Mouse (Mus musculus): ENCODE measurements at regions not wholly inside any gene's neighbourhood (a gene's known extent, or its start where the extent isn't known, plus 50 kb on each side); places are given as distances from the start of the nearest gene placed in this dataset.

DNA sequence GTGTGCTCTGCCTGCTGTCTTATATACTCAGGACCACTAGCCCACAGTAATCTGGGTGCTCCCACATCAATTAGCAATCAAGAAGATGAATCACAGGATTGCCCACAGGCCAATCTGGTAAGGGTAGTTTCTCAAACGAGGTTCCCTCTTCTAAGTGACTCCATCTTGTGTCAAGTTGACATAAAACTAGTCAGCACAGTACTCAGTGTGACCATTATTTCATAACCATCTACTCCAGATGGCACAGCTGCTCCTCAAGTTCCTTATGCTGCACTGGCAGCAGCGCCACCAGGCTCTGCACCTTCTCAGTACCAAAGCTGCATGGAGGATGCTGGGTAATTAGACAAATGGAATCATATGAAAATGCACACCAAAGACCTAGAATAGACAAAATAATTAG lies 175.6 kb upstream of the B3galt2 start:
- DNase-seq (ENCODE audit: low spot score) = no peak

DNA sequence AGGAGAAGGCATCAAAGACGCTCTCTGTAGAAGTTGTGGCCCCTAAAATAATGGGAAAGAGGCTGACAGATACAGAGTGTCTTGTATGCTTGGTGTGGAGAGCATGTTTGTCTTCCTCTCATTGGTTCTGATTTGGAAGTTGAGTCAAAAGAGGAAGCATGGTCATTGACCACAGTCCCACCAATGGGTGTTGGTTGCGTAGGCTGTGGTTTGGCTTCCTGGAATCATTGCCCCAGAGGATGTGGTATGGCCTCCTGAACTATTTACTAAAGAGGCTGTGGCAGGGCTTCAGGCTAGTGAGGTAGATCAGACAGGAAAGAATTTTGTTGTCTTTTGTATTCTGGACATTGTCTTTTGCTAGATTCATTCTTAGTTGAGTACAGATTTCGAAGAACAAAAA lies 174.4 kb upstream of the B3galt2 start:
- DNase-seq (ENCODE audit: low spot score) = peak; percentile 3

DNA sequence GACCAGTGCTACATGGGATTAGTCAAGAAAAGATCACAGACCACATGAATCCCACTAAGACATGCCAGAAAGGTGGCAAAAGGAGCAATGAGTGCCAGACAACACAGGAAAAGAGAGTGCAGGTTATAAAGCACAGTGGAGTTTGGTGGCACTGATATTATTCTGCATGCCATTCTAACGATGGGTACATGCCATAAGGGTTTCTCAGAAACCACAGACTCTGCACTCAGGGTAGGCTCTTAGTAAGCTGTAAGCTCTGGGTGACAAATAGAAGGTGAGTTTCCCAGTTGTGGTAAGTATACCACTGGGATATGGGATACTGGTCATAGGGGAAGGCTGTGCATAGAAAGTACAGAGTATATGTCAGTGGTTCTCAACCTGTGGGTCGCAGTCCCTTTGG lies 165.1 kb upstream of the B3galt2 start:
- DNase-seq (ENCODE audit: low spot score) = no peak

DNA sequence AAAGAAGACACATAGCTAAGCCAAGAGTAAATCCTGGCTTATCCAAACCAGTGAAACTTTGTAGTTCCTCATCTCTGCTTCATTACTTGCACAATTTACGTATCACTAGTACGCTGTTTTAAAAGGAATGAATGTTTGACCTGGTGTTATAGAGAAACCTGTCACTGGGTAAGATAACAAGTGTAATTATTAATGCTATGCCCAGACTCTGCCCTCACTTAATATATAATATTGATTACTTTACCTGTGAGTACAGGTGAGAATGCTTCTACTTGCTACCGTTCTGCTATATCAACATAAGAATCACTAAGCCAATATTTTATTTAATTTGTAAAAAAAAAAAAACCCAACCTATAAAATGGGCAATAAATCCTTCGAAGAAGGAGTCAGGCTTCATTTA lies 157.1 kb upstream of the B3galt2 start:
- no peak for DNase-seq (ENCODE audit: low spot score)

DNA sequence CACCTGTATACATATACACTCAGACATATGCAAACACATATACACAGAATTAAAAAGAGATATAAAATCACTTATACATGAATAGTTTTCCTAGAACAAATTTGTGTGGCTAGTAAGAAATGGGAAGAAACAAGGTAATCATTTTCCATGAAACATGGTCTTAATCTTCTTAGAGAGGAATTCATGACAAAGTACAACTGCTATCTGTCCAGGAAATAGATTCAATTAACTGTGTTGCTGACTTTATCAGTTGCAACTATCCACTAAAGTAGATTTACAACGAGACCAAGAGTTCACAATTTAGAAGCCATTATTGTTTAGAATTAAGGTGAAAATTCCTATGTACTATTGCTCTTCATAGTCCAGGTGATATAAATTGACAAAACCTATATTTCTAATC lies 155.5 kb upstream of the B3galt2 start:
- no peak for DNase-seq (ENCODE audit: low spot score)

DNA sequence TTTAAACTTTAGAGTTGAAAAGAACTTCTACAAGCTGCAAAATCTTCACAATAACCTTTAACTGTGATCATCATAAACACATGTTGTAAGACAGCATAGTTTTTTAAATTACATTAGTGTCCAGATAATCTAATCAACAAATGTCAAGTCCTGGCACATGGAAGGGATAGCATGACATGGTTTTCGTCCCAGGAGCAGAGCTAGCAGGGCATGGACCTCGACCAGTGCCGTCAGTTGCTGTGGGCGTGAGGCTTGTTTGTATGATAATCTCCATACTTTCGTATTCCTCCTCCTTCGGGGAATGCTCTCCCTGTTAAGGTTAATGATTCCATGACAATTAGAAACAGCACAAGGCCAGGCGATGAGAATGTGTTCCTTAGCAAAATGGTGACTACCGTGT lies 143.4 kb upstream of the B3galt2 start:
- no peak for DNase-seq (ENCODE audit: low spot score)

DNA sequence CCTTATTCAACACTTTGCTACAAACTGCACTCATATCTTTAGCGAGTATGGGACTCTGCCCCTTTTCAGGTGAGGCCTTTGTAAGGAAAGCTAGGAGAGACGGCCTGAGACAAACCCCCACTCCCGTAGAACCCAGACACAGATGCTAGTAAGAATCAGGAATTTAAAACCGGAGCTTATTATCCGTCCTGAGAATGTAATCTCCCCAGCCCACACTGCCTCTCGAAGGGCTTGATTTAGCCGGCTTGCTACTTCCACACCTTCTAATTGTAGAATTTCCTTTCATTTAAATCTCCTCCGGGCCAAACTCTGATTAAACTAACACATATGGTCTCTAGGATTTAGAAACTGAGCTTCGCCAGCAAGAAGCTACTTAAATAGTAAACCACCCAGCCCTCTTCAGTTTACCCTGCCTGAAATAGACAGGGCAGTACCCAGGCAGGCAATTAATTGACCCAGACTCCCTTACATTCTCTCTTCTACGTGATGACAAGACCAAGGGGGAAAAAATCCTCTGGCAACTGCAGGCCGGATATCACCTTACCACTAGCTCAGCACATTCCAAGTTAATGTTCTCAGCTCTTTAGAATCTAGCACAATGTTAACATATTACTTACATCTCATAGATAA lies 136.9 kb upstream of the B3galt2 start:
- no peak for DNase-seq (ENCODE audit: low spot score)

DNA sequence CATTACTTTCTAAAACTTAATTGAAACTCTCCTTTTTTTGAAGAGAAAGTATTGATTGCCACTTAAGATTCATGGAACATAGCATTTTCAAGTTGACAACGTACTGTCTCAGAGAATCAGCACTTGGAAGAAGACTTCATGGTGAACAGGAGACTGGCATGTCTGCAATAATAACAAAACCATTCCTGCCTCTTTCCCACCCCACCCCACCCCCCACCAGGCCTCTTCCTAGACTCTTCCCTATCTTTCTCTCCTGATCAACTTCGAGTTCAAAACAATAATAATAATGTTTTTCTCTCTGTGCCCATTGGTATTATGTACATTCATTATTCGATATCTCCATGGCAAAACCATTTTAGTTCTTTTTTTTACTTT lies 136.4 kb upstream of the B3galt2 start:
- no peak for DNase-seq (ENCODE audit: low spot score)

DNA sequence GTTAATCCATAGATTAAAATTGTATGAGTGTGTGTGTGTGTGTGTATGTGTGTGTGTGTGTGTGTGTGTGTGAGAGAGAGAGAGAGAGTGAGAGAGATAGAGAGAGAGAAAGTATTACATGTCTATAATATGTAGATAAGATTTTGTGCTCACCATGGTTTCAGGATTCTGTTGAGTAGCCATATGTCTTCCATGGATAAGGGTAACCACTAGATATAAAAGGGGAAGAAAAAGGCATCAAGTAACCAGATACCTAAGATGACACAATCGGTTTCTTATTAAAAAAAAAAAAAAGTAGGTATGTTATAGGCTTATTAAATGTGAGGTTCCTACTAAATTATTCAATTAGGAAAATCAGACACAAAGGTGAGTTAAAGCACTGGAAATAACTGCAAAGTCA lies 135.1 kb upstream of the B3galt2 start:
- DNase-seq (ENCODE audit: low spot score) = no peak

DNA sequence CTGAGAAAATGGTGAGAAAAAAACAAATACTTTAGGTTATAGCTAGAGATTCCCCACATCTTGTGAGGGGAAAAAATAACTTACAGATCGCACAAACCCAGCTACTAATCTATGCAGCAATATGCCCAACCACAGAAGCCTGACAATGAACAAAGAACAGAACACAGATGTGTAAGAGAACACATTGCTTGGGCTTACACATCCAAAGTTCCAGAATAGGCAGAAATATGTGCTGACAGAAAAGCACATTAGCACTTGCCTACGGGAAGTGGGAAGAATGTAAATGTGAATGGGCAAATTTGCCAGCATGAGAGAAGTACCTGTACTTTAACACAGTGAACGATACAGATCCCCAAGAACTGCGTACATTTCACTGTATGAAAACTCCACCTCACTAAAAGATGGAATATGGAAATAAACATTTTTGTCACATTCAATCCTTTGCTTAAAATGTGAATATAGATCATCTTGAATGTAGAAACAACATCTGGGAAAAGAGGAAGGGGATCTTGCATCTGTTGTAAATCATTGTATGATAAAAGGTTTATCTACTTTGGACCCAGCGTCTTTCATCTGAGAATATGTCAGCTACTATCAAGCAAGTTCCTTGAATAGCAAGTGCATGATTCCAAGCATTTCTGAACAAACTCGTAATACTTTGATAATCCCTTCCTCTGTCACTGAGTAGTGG lies 116.5 kb upstream of the B3galt2 start:
- no peak for DNase-seq (ENCODE audit: low spot score)

DNA sequence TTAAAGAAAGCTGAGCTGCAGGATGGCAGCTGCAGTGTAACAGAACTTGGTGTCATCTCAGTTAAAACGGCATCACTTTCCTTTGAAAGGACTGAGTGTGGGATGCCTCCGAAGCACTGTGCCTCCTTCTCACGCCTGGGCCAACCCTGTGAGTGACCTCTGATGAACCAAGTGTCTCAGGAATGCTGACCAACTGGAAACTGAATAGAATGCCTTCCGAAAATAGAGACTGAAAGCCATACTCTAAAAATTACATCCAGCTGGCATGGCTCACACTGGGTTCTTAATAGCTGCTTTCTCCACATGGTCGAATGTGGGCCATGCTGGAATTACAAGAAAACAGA lies 116.0 kb upstream of the B3galt2 start:
- no peak for DNase-seq (ENCODE audit: low spot score)

DNA sequence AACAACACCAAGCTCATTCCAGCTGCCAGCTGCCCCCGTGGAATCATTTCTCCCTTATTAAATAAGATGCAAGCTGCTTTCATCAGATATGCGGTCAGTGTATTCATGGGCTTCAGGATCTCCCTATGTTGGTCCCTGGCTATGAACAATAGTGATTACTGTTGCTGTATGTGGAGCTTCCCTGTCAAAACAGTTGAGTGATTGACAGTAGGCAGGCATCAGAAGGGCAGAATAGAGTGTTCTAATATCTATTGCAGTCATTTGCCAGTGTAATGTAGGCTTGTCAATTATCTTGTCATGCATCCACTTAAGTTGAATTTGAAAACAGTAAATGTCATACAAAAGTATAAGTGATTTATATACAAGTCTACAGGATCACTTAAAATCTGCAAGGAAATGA lies 100.2 kb upstream of the B3galt2 start:
- no peak for DNase-seq (ENCODE audit: low spot score)

DNA sequence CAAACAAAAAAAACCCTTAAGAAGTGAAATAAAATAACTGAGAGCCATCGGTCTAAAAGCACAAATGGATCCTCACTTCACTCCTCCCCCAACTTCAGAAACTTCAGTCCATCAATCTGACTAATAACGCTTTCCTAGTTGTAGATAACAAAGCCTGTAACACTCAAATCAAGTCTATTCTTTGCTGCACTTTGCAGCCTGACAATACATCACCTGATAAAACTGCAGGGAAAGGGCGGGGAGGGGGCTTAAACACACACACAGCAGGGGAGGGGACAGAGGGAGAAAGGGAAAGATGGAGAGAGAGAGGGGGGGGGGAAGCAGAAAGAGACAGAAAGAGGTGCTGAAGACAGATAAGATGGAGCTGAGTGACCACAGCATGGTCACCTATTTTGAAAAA lies 99.8 kb upstream of the B3galt2 start:
- DNase-seq (ENCODE audit: low spot score) = no peak
